Mouse (Mus musculus) layer of hippocampus, adult 9-10 months (tissue): Measurements from ENCODE around the gene Mettl27.
"Not testable (repeated sequence)": the region's sequence is repeated elsewhere in the genome, so short reads cannot be mapped to it uniquely, and the experiment has no call there.

Experiments
- DNase-seq: peaks from one replicate; pipeline ENCODE4 v3.0.0; 2022; ENCODE audit warnings: low spot score

Gene Mettl27

DNA sequence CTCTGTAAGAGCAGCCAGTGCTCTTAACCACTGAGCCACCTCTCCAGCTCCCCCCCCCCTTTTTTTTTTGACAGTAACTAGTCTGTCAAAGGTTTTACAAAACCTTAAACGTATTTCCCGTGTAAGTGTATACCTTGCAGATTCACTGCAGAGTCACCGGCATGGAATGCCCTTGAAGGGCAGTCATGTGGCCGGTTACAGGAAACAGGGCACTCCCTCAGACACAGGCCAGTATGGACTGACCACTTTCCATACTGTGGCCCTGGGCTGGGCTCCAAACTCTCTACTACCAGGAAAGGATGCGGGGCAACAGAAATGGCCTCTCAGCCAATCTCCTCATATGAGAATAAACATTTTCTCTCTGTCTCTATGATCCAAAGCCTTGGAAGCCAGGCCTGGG lies 23.3 kb downstream of the Mettl27 start:
- no peak for DNase-seq

DNA sequence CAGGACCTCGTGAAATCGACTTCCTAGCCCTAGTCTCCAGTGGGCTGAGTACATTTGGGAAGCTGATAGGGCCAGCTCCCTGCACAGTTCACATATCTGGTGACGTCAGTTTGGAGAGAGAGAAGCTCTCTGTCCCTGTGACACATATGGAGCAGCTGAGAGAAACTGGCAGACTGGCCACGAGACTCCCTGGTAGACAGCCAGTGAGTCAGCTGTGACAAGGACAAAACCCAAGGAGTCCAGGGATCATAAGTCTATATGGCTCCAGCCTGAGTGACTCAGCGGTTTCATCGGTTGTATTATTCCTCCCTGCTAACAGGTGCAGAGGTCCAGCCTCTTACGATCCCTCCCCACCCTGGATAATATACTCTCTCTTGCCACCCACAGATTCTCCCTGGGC lies 26.9 kb downstream of the Mettl27 start:
- no peak for DNase-seq

DNA sequence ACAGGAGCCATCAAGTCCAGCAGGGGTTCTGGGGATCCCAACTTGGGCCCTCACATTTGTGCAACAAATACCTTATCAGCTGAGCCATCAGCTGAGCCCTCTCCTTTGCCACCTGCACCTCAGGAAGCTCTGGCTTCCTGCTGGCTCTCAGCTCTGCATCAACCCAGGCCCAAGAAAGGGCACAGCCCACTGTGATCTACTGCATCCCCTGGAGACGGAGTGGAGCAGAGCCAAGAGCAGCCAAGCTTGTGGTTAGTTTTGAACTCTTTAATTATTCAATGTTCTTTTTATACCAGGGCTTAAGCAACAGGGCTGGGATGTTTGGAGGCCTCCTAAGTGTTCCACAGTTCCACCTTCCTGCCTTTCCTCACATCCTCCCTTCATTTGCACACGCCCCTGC lies 28.3 kb downstream of the Mettl27 start:
- DNase-seq, result no peak

DNA sequence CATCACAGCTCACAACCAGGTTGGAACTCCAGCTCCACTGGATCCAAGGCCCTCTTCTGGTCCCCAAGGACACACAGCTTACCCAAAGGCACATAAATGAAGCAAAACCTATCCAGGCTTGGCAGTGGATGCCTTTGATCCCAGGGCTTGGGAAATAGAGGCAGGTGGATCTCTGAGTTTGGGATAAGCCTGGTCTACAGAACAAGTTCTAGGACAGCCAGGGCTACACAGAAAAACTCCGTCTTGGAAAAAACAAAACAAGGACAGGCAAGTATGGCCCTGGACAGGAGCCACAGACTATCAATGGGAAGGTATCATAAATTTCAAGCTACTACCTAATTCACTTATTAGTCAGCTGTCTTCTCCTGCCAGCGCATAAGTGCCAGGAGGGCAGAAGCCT lies 29.4 kb downstream of the Mettl27 start:
- no peak for DNase-seq

DNA sequence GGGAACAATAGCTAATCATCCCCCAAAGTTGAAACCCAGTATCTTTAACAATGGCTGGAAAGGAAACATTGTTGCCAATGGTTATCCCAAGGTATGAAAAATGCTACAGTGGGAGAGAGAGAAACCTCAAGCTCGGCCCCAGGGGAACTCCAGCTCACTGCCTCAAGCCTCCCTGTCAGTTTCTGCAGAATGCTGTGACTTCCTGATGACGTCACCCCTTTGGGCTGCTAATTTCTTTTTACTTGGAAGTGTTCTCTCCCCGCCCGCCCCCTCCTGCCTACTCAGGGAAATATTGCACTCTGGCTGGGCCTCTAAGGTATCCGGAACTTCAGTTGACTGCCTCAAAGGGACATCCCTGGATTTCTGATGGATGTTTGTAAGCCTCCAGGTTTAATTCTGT lies 31.4 kb downstream of the Mettl27 start:
- no peak for DNase-seq

DNA sequence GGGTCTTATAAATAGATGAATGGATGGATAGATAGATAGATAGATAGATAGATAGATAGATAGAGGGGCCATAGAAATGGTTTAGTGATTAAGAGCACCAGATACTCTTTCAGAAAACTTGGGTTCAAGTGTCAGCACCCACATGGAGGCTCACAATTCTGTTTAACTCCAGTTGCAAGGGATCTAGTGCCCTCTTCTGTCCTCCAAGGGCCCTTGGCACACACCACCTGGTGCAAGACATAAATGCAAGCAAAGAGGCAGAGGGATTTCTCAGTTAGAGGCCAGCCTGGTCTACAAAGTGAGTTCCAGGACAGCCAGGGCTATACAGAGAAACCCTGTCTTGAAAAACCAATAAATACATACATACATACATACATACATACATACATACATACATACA lies 32.5 kb downstream of the Mettl27 start:
- DNase-seq, result not testable (repeated sequence)

DNA sequence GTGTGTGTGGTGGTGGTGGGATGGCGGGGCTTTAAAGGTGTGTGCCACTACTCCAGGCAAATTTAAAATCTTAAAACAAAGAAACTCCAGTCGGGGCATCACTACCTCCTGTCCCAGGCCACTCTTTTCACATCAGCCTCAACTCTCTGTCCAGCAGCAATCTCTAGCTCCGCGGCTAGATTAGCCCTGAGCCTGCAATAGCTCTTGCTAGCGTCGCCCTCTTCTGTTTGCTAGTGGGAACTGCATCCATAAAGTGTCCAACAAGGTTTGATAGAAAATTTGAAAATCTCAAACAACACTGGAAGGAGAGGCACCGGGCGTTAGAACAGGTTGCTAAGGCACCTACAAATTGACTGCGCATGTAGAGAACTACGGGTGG lies 33.3 kb downstream of the Mettl27 start:
- peak; percentile 53 for DNase-seq

DNA sequence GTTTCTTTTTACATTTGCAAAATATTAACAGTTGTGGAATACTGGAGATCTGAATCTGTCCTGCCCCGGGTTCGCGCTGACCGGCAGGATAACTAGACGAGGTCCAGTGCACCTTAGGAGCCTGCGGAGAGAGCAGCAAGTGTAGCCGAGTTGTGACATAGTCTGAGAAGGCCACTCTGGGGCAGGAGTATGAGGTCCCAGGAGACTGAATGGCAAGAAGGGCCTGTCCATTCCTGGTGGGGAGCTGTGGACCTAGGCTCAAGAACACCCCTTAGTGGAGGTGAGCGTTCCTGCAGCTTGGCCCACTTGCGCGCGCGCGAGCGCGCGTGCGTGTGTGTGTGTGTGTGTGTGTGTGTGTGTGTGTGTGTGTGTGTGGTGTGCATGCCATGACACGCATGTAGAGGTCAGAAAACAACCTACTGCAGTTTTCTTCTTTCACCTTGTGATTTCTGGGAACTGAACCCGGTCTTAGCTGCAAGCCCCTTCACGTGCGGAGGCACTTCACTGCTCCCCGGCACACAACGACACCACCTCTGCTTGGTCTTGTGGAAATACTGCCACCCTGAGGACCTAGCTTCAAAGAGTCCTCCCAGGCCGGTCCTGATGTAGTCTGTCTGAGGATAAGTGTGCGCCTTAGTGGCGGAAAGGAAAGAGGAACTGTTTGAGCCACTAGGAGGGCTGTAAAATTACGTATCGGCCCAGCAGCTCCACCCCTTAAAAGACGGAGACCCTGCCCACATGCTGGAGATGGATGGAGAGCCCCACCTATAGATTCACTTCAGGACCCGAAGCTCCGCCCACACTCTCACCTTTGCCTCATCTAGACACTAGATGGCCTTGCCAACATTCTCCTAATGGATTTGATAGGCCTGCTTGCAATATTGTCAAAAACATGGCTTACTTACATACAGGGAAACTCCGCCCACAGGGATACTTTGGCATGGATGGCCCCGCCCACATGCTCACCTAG lies 34.0 kb downstream of the Mettl27 start:
- no peak for DNase-seq

DNA sequence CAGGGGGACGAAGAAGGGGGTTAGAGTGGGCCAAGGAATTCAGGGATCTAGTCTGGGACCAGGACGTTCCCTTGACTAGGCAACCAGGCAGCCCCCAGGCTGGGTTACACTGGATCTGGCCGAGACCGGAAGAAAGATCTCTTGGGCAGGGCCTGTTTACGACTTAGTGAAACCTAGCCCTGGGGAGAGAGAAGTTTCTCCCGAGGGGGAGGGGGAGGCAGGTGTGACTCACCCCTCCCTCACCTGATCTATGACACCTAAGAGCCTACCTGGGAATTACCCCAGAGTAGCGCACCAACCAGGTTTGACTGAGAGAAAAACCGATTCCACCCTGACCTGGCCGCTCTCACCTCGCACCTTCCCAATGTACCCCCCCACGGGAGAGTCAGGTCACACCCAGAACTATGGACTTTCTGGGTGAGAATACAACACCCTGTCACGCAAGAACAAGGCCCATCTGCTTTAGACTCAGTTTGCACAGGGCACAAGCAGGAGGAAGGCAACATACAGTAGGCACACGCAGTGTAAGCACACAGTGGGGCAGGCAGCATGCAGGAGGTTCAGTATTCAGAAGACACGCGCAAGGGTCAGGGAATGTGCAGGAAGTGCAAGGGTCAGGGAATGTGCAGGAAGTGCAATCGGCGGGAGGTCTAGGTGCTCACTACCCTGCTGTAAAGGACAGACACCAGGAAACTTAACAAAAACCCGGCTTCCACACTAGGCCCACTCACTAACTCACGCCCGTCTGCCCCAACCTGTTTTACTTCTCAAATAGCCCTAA lies 35.2 kb downstream of the Mettl27 start:
- no peak for DNase-seq

DNA sequence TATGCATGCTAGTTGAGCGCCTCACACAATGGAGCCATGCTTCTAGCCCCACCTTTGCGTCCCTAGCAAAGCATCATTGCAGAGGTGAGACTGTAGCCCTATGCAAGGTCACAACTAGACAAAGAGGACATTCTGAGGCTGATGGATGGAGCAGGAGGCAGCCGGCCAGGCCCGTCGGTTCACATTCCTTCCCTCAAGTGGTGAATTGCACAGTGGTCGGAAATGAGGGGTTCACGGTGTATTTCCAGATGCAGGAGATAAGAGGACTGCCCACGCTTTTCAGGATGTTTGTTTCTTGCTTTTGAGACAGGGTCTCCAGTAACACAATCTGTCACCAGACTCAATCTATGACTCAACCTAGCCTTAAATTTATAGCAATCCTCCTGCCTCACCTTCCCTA lies 38.5 kb downstream of the Mettl27 start:
- DNase-seq, result no peak

DNA sequence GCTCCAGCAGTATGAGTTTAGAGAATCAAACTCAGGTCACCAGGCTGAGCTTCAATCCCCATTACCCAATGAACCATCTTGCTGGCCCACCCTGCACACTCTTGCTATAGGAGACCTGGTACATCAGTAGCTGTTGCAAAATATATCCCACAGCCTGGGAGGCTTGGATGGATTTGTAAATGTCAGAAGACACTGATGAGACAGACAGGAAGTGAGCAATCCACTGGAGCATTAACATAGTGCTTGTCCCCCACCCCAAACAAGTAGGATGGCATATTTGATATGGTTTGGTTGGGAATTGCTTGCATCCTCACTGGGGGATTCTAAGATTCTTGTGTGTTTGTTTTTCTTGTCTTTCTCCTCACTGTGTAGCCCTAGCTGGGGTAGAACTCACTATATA lies 40.9 kb downstream of the Mettl27 start:
- no peak for DNase-seq

DNA sequence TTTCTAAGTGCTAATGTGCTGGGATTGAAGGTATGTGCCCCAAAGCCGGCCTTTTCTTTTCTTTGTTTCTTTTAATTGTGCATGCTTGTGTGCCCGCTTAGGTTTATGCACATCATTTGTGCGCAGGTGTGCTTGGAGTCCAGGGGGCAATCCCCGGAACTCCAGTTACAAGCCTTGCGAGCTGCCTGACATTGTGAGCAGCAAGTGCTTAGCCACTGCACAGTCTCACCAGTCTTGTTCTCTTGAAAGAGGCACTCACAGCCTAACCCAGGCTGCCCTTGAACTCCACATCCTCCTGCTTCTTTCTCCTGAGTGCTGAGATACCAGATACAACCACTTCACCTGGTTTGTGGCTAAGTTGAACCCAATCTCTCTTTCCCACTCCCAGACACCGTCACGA lies 41.4 kb downstream of the Mettl27 start:
- DNase-seq, result no peak

DNA sequence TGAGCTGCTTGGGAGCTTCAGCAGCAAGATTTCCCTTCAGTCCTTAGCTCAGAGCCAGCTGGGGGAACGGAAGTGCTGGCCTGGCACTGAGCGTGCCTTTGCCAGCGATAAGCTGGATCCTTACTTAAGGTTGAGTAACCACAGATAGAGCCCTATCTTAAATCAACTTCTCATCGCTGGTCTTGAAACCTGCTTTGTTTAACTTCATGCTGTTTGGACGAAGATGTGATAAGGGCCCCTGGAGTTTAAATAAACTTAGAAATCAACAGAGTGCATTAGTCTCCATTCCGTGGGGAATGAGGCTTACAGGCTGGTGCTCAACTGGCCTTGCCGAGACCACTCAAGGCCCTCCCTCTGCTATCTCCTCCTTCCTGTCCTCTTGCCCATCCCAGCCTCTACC lies 42.1 kb downstream of the Mettl27 start:
- DNase-seq, result no peak

DNA sequence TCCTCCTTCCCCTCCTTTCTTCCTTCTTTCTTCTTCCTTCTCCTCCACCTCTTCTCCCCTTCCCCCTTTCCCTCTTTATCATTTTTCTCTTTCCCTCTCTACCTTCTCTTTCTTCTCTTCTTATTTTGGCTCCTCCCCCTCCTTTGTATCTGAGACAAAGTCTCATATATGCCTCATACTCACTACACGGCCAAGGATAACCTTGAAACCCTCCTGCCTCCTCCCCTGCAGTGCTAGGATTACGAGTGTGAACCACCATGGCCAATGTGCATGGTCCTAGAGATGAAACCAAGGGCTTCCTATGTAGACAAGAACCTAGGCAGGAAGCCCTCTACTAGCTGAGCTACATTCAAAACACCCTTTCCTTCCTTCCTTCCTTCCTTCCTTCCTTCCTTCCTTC lies 42.8 kb downstream of the Mettl27 start:
- DNase-seq, result no peak

DNA sequence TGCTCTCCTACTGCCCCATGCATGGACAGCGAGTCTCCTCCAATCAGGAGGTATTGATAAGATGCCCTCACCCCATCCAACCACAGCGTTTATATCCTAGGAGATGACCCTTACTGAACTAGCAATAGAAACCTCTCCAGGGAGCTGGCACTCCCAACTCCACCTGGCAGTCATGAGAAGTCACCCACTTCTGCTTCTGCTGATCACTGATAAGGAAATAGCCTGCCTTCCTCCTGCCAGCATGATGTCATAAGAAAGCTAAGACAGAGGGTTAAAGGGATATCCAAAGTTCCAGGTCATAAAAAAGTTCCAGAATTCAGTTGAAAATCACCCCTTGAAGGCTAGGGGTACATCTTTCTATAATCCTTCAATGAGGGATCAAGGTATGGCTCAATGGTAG lies 44.0 kb downstream of the Mettl27 start:
- no peak for DNase-seq

DNA sequence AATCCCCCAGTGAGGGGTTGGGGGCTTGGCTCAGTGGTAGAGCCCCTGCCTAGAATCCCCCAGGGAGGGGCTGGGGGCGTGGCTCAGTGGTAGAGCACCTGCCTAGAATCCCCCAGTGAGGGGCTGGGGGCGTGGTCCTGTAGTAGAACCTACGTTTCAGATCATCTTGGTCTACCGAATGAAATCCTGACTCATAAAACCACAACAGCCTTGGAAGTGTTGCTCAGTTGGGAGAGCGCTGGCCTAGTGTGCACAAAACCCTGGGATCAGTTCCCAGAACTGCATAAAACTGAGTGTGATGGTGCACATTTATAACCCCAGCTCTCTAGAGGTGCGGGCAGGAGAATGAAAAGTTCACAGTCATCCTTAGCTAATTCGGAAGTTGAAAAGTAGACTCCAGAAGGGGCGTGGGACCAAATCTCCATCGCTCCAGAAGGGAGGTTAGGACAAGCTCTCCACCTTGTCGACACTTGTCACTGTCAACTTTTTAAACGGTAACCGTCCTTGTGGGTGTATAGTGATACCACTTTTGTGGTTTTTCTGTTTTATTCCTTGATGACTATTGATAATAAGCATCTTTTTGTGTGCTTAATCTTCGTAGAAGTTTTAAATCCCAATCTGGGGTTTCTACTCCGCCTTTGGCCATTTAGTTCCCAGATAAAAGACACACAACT lies 44.5 kb downstream of the Mettl27 start:
- no peak for DNase-seq

DNA sequence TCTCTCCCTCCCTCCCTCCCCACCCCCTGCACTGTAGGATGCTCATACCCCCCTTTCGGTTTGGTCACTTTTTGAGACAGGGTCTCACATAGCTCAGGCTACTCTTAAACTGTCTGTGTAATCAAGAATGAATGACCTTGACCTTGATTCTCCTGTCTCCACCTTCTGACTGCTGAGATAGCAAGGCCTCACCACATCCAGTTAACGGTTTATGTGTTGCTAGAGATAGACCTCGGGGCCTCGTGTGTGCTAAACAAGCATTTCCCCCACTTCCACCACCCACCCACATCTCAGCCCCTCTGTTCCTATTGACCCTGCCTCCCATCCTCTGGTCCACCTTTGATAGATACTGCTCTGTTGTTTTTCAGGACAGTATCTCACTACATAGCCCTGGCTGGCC lies 45.7 kb downstream of the Mettl27 start:
- no peak for DNase-seq

DNA sequence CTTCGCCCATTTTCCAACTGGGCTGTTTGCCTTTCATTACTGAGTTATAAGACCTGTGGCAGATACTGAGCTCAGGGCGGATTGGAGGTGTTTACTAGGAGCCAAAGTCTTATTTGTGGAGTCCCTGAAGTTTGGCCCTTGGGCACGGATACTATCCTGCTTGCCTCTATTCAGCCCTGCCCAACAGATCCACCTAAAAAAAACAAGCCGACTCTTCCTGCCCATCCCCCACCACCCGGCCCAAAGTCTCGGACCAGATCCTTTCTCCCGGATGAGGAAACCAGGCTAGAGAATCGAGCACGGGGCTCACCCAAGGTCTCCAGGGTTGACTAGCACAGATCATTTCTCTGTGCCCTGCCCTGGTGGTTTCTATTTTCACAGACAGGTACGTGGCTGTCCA lies 49.0 kb downstream of the Mettl27 start:
- no peak for DNase-seq

DNA sequence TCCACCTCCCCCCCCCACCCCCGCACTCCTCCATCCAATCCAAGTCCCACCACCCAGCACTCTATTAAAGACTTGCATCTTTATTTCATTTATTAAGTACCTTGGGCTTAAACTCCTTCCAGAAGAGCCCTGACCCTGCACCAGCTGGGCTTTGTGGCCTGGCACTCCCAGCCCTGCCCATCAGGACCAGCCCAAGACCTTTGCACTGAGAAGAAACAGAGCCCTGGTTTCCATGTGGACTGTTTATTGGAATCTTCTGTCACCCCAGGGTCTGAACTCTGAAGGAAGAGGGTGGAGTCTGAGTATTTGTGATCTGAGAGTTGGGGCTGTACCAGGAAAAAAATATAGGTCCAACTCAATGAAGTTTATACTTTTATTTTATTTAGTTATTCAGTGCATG lies 50.9 kb downstream of the Mettl27 start:
- DNase-seq, result no peak

DNA sequence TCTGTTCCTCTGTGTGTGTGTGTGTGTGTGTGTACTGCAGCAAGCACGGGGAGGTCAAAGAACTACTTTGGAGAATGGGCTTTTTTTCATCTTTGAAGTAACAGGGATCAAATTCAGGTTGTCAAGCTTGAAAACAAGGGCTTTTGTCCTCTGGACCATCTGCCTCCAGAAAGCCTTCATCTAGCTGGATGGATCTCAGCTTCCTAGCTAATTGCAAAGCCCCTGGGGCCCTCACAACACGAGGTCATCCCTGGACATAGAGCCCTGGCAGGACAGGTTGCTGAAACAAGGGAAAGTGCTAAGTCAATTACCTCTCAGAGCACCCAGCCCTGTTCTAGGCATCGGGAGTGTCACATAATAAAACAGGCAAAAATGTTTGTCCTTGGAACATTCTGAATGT lies 51.6 kb downstream of the Mettl27 start:
- no peak for DNase-seq

DNA sequence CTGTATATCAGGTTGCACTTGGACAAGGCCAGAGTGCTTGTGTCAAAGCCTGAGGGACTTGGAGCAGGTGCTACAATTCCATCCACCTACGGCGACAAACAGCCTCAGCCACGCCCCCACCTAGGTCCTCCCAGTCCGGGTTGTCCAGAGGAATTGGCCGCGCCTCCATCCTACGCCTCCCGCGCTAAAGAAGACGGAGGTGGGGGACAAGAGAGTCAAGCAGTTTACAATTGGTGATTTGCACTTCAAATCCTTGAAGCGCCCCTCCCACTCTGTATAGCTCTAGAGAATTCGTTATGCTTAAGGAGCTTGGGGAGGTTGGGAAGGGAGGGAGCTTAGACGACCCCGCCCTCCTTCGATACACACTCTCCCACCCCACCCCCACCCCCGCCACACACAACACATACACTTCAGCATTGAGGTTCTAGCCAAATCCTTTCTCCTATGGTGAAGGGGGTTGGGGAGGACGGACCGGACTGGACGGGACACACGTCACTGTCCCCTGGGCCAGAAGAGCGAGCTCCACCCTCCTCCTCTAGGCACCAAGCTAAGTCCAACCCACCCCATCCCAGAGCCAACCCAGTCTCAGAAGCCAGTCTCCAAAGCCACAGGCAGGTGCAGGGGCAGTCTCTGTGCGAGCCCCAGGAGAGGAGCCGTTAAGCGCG lies 53.6 kb downstream of the Mettl27 start, which contains the start of gene Cldn3:
Cldn3 (plus strand) TSS at position 582 of the 665 bp plus-strand sequence.
- DNase-seq, result no peak
